Mouse (Mus musculus) CH12.LX (cell line): ENCODE measurements around the gene Kctd19. TPM values are rescaled to one million over a fixed set of nuclear protein-coding genes. Genes with fewer than 3 reads are reported as not detected.

Experiments used
- DNase-seq: peaks from one replicate; pipeline ENCODE4 v3.0.0-alpha.2; 2013; ENCODE audit errors: extremely low read depth
- H3K27ac ChIP-seq: 2 replicates; pipeline ENCODE4 v1.5.1; 2012; ENCODE audit warnings: low read depth, mild to moderate bottlenecking, control low read depth, moderate library complexity; ENCODE audit not compliant: insufficient read depth
- H3K27me3 ChIP-seq: replicated peaks from 2 replicates; pipeline ENCODE3; 2012; ENCODE audit warnings: inconsistent platforms
- H3K36me3 ChIP-seq, 2 experiments: replicated peaks in 1 of 2; 2 replicates each; pipeline versions ENCODE3 to v1.6.1; 2012; ENCODE audit warnings: inconsistent platforms in 1 of 2, low read length in 1 of 2, mild to moderate bottlenecking in 1 of 2, mixed read lengths in 1 of 2, moderate library complexity in 1 of 2; ENCODE audit not compliant: control insufficient read depth in 1 of 2, insufficient read depth in 1 of 2
- H3K4me1 ChIP-seq, 2 experiments: 2 replicates each; pipeline ENCODE4 v1.6.1; 2012; ENCODE audit warnings: inconsistent platforms in 1 of 2, moderate library complexity in 1 of 2; ENCODE audit not compliant: insufficient read depth in 2 of 2, control insufficient read depth in 1 of 2
- H3K4me2 ChIP-seq: 2 replicates; pipeline ENCODE4 v1.6.1; 2012; ENCODE audit warnings: low read depth, mild to moderate bottlenecking, control low read depth; ENCODE audit not compliant: poor library complexity, insufficient read depth, severe bottlenecking
- H3K4me3 ChIP-seq, 3 experiments: fragments of 150-350 bp in 1 of 3; sonication (generic) in 1 of 3; replicated peaks in 1 of 3; 2 replicates each; pipeline versions ENCODE3 to v1.5.1; 2011 to 2012; ENCODE audit warnings: low read depth in 2 of 3, low read length in 2 of 3, mild to moderate bottlenecking in 2 of 3, moderate library complexity in 2 of 3, control low read depth in 1 of 3, improper control_type of control experiment in 1 of 3, inconsistent platforms in 1 of 3, mixed read lengths in 1 of 3; ENCODE audit not compliant: poor library complexity in 1 of 3
- H3K79me2 ChIP-seq: replicated peaks from 2 replicates; pipeline ENCODE4 v1.6.1; 2012; ENCODE audit warnings: mild to moderate bottlenecking, moderate library complexity; ENCODE audit not compliant: control insufficient read depth, poor library complexity, insufficient read depth, severe bottlenecking; ENCODE audit errors: extremely low read depth
- H3K9ac ChIP-seq: 2 replicates; pipeline ENCODE4 v1.6.1; 2012; ENCODE audit warnings: low read depth, mild to moderate bottlenecking, control low read depth, moderate library complexity; ENCODE audit not compliant: insufficient read depth
- H3K9me3 ChIP-seq: replicated peaks from 2 replicates; pipeline ENCODE3; 2012; ENCODE audit warnings: low read length, inconsistent platforms, mixed read lengths
- BHLHE40 ChIP-seq: IDR thresholded peaks from 2 replicates; pipeline ENCODE4 v1.6.1; 2011; ENCODE audit warnings: mild to moderate bottlenecking, low read depth, low read length, improper control_type of control experiment
- CHD1 ChIP-seq: IDR thresholded peaks from 2 replicates; pipeline ENCODE4 v1.6.1; 2012; ENCODE audit warnings: low read depth, low read length, improper control_type of control experiment, inconsistent platforms
- CHD2 ChIP-seq: IDR thresholded peaks from 2 replicates; pipeline ENCODE4 v1.6.1; 2011; ENCODE audit warnings: low read length, improper control_type of control experiment
- CTCF ChIP-seq, 2 experiments: IDR thresholded peaks in 1 of 2; conservative IDR thresholded peaks in 1 of 2; 2 replicates each; pipeline ENCODE4 v1.5.1; 2011 to 2012; ENCODE audit warnings: low read depth in 2 of 2, low read length in 2 of 2, improper control_type of control experiment in 1 of 2, inconsistent platforms in 1 of 2, mild to moderate bottlenecking in 1 of 2, moderate library complexity in 1 of 2
- E2F4 ChIP-seq: IDR thresholded peaks from 2 replicates; pipeline ENCODE4 v1.6.1; 2011; ENCODE audit warnings: low read depth, low read length, improper control_type of control experiment; ENCODE audit not compliant: insufficient replicate concordance
- ELF1 ChIP-seq: IDR thresholded peaks from 2 replicates; pipeline ENCODE4 v1.6.1; 2014; ENCODE audit warnings: low read depth, mild to moderate bottlenecking, inconsistent platforms, low read length, improper control_type of control experiment
- ETS1 ChIP-seq: conservative IDR thresholded peaks from 2 replicates; pipeline ENCODE4 v1.6.1; 2012; ENCODE audit warnings: low read depth, mild to moderate bottlenecking, inconsistent platforms, low read length, improper control_type of control experiment, moderate library complexity
- GABPA ChIP-seq: IDR thresholded peaks from 2 replicates; pipeline ENCODE4 v1.6.1; 2012; ENCODE audit warnings: low read depth, low read length, improper control_type of control experiment, inconsistent platforms; ENCODE audit not compliant: insufficient replicate concordance
- HCFC1 ChIP-seq: IDR thresholded peaks from 2 replicates; pipeline ENCODE4 v1.6.1; 2012; ENCODE audit warnings: low read depth, mild to moderate bottlenecking, inconsistent platforms, low read length, improper control_type of control experiment
- IRF4 ChIP-seq: IDR thresholded peaks from 2 replicates; pipeline ENCODE4 v1.6.1; 2014; ENCODE audit warnings: low read depth, mild to moderate bottlenecking, inconsistent platforms, low read length, improper control_type of control experiment
- JUN ChIP-seq: IDR thresholded peaks from 2 replicates; pipeline ENCODE4 v1.6.1; 2011; ENCODE audit warnings: low read depth, mild to moderate bottlenecking, low read length, improper control_type of control experiment, moderate library complexity; ENCODE audit not compliant: insufficient read depth
- KAT2A ChIP-seq: IDR thresholded peaks from 2 replicates; pipeline ENCODE4 v1.6.1; 2012; ENCODE audit warnings: low read length, improper control_type of control experiment, inconsistent platforms; ENCODE audit not compliant: insufficient replicate concordance
- MAFK ChIP-seq: IDR thresholded peaks from 2 replicates; pipeline ENCODE4 v1.6.1; 2011; ENCODE audit warnings: low read length, improper control_type of control experiment; ENCODE audit not compliant: insufficient replicate concordance
- MAZ ChIP-seq: IDR thresholded peaks from 2 replicates; pipeline ENCODE4 v1.6.1; 2012; ENCODE audit warnings: low read depth, mild to moderate bottlenecking, inconsistent platforms, low read length, improper control_type of control experiment, moderate library complexity
- MEF2A ChIP-seq: IDR thresholded peaks from 2 replicates; pipeline ENCODE4 v1.6.1; 2014; ENCODE audit warnings: low read depth, mild to moderate bottlenecking, inconsistent platforms, low read length, improper control_type of control experiment, borderline replicate concordance
- MXI1 ChIP-seq: IDR thresholded peaks from 2 replicates; pipeline ENCODE4 v1.6.1; 2011; ENCODE audit warnings: mild to moderate bottlenecking, low read depth, low read length, improper control_type of control experiment
- MYC ChIP-seq: IDR thresholded peaks from 2 replicates; pipeline ENCODE4 v1.6.1; 2011; ENCODE audit warnings: low read depth, mild to moderate bottlenecking, improper control_type of control experiment, low read length
- NELFE ChIP-seq: IDR thresholded peaks from 2 replicates; pipeline ENCODE4 v1.6.1; 2011; ENCODE audit warnings: low read depth, low read length, improper control_type of control experiment
- NRF1 ChIP-seq: IDR thresholded peaks from 2 replicates; pipeline ENCODE4 v1.6.1; 2014; ENCODE audit warnings: low read depth, mild to moderate bottlenecking, inconsistent platforms, low read length, improper control_type of control experiment, moderate library complexity
- PAX5 ChIP-seq: IDR thresholded peaks from 2 replicates; pipeline ENCODE4 v1.6.1; 2012; ENCODE audit warnings: low read length, inconsistent platforms, mixed read lengths
- POLR2A ChIP-seq: IDR thresholded peaks from 2 replicates; pipeline ENCODE4 v1.6.1; 2011; ENCODE audit warnings: low read depth, mild to moderate bottlenecking, improper control_type of control experiment, low read length
- POLR2AphosphoS2 ChIP-seq: IDR thresholded peaks from 2 replicates; pipeline ENCODE4 v1.6.1; 2011; ENCODE audit warnings: low read depth, low read length, improper control_type of control experiment
- RAD21 ChIP-seq: IDR thresholded peaks from 2 replicates; pipeline ENCODE4 v1.6.1; 2011; ENCODE audit warnings: low read depth, mild to moderate bottlenecking, low read length, improper control_type of control experiment, moderate library complexity
- RCOR1 ChIP-seq: conservative IDR thresholded peaks from 2 replicates; pipeline ENCODE4 v1.6.1; 2012; ENCODE audit warnings: low read depth, mild to moderate bottlenecking, inconsistent platforms, low read length, improper control_type of control experiment
- SIN3A ChIP-seq: IDR thresholded peaks from 2 replicates; pipeline ENCODE4 v1.6.1; 2012; ENCODE audit warnings: low read length, improper control_type of control experiment, inconsistent platforms
- SMC3 ChIP-seq: IDR thresholded peaks from 2 replicates; pipeline ENCODE4 v1.6.1; 2011; ENCODE audit warnings: low read depth, low read length, improper control_type of control experiment
- TBP ChIP-seq: conservative IDR thresholded peaks from 2 replicates; pipeline ENCODE4 v1.6.1; 2011; ENCODE audit warnings: low read depth, low read length, improper control_type of control experiment
- TCF12 ChIP-seq: IDR thresholded peaks from 2 replicates; pipeline ENCODE4 v1.6.1; 2014; ENCODE audit warnings: low read depth, mild to moderate bottlenecking, inconsistent platforms, low read length, improper control_type of control experiment
- USF1 ChIP-seq: IDR thresholded peaks from 2 replicates; pipeline ENCODE4 v1.6.1; 2014; ENCODE audit warnings: low read depth, mild to moderate bottlenecking, inconsistent platforms, low read length, improper control_type of control experiment
- USF2 ChIP-seq: conservative IDR thresholded peaks from 2 replicates; pipeline ENCODE4 v1.6.1; 2011; ENCODE audit warnings: low read depth, low read length, improper control_type of control experiment
- ZC3H11A ChIP-seq: IDR thresholded peaks from 2 replicates; pipeline ENCODE4 v1.6.1; 2012; ENCODE audit warnings: low read depth, mild to moderate bottlenecking, inconsistent platforms, low read length, improper control_type of control experiment
- ZKSCAN1 ChIP-seq: IDR thresholded peaks from 2 replicates; pipeline ENCODE4 v1.6.1; 2012; ENCODE audit warnings: low read depth, inconsistent platforms, low read length, improper control_type of control experiment, borderline replicate concordance
- ZMIZ1 ChIP-seq: IDR thresholded peaks from 2 replicates; pipeline ENCODE4 v1.6.1; 2012; ENCODE audit warnings: low read depth, mild to moderate bottlenecking, inconsistent platforms, low read length, improper control_type of control experiment
- ZNF384 ChIP-seq: IDR thresholded peaks from 2 replicates; pipeline ENCODE4 v1.6.1; 2012; ENCODE audit warnings: low read depth, low read length, improper control_type of control experiment, inconsistent platforms
- dilution Hi-C: fragments of 300-500 bp; cut with MboI; formaldehyde crosslinking; loops from 2 replicates; pipeline ENCODE4 v1.14.3; 2020; ENCODE audit warnings: low sequenced_read_pairs; ENCODE audit not compliant: extremely low pct_unique_long_range_greater_than_20kb, extremely low pct_ligation_motif_present
- in situ Hi-C: fragments of 300-500 bp; cut with MboI; formaldehyde crosslinking; loops from 3 replicates; pipeline ENCODE4 v1.14.3; 2019; ENCODE audit warnings: low sequenced_read_pairs, low pct_ligation_motif_present, low pct_unique_long_range_greater_than_20kb, mixed read lengths
- polyA plus RNA-seq: library from polyadenylated mRNA; unstranded; fragments of >175 nt; gene quantifications from 2 replicates; pipeline ENCODE4 v1.2.1, GENCODE M21; 2012; ENCODE audit warnings: low read depth; ENCODE audit not compliant: insufficient read length
- total RNA-seq, 2 experiments: library from RNA; depleted of rRNA; stranded (reverse); fragments of 300-350 nt in 1 of 2; fragments of >200 nt in 1 of 2; gene quantifications; 2 replicates each; pipeline ENCODE4 v1.2.3; 2012 to 2014

Gene Kctd19
- total and polyA plus RNA-seq, 3 experiments, result 0.08 TPM; not detected in 2

DNA sequence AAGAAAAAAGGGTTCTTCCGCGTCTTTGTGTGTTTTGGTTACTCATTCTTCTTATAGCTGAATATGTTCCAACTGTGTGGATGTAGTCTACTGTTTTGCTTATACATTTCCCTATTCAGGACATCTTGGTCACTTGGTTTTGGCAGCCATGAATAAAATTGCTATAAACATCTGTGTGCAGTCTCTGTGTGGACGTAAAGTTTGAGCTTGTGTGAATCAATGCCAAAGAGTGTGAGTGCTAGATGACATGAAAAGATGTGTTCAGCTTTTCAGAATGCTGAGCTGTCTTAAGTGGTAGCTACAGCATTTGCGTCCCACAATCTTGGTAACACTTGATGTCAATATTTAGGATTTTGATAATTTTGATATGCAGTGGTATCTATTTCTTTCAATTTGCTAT is 6.5 kb upstream of the Kctd19 start:
- H3K4me3 ChIP-seq, result no peak overlapping the region
- in situ Hi-C loops, result no loop called here
- H3K27me3 ChIP-seq, result no peaks in the 10 kb centered on the region
- H3K4me1 ChIP-seq, result no peaks in the 10 kb centered on the region
- no peak for DNase-seq
- dilution Hi-C loops, result no loop called here
- H3K9ac ChIP-seq, result no peak overlapping the region
- H3K4me2 ChIP-seq, result no peak overlapping the region
- no peaks in the 10 kb centered on the region for H3K79me2 ChIP-seq
- peaks cover 4% of the 10 kb centered on the region for H3K9me3 ChIP-seq
- no peak overlapping the region for H3K27ac ChIP-seq
- no peaks in the 10 kb centered on the region for H3K36me3 ChIP-seq
- no peak for TF ChIP-seq PAX5
- no peak for TF ChIP-seq CHD2
- no peak for TF ChIP-seq ZC3H11A
- no peak for TF ChIP-seq ZNF384
- TF ChIP-seq TCF12, result no peak
- TF ChIP-seq GABPA, result no peak
- TF ChIP-seq SIN3A, result no peak
- TF ChIP-seq RCOR1, result no peak
- TF ChIP-seq ZMIZ1, result no peak
- no peak for TF ChIP-seq POLR2A
- TF ChIP-seq BHLHE40, result no peak
- no peak for TF ChIP-seq MAFK
- TF ChIP-seq RAD21, result no peak
- TF ChIP-seq HCFC1, result no peak
- no peak for TF ChIP-seq JUN
- no peak for TF ChIP-seq MXI1
- no peak for TF ChIP-seq MAZ
- no peak for TF ChIP-seq ELF1
- TF ChIP-seq KAT2A, result no peak

DNA sequence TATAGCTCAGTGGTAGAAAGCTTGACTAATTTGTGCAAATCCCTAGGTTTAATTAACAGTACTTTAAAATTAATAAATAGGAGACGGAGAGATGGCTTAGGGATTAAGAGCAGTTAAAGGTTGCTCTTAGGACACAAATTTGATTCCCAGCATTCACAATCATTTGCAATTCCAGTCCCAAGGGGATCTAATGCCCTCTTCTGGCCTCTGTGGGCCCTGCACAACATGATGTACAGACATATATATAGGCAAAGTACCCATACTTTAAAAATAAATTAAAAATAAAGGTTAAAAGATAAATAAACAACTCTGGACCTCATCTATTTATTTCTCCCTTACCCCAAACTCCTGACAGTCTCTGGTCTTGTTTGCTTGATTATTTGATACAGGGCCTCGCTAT is 5.7 kb upstream of the Kctd19 start:
- H3K27ac ChIP-seq, result no peak overlapping the region
- dilution Hi-C loops, result no loop called here
- in situ Hi-C loops, result no loop called here
- no peak overlapping the region for H3K4me3 ChIP-seq
- H3K36me3 ChIP-seq, result no peaks in the 10 kb centered on the region
- H3K27me3 ChIP-seq, result no peaks in the 10 kb centered on the region
- H3K79me2 ChIP-seq, result no peaks in the 10 kb centered on the region
- DNase-seq, result no peak
- no peak overlapping the region for H3K4me2 ChIP-seq
- no peak overlapping the region for H3K9ac ChIP-seq
- no peaks in the 10 kb centered on the region for H3K4me1 ChIP-seq
- TF ChIP-seq CHD1, result no peak
- TF ChIP-seq ZNF384, result no peak
- peak; percentile 44 for TF ChIP-seq SMC3
- TF ChIP-seq MAZ, result no peak
- TF ChIP-seq ETS1, result no peak
- TF ChIP-seq USF2, result no peak
- no peak for TF ChIP-seq TBP
- no peak for TF ChIP-seq USF1
- no peak for TF ChIP-seq MEF2A
- TF ChIP-seq TCF12, result no peak
- no peak for TF ChIP-seq IRF4
- no peak for TF ChIP-seq NELFE
- TF ChIP-seq CTCF (conservative IDR thresholded peaks at IDR 0.05 in 1 of 2, IDR thresholded peaks at IDR 0.05 in 1 of 2; ENCODE audit: low read depth in 2 of 2, low read length in 2 of 2), result peak in 1 of 2 experiments; percentile 56; a peak in 2 of 4 replicates
- TF ChIP-seq NRF1, result no peak
- no peak for TF ChIP-seq E2F4
- no peak for TF ChIP-seq ELF1
- no peak for TF ChIP-seq ZKSCAN1
- no peak for TF ChIP-seq POLR2AphosphoS2
- peak; percentile 36 for TF ChIP-seq RAD21
- TF ChIP-seq MYC, result no peak
- peaks cover 4% of the 10 kb centered on the region for H3K9me3 ChIP-seq
